Mouse (Mus musculus) cerebellum, postnatal 25 days (tissue): ENCODE measurements at regions not wholly inside any gene's neighbourhood (a gene's known extent, or its start where the extent isn't known, plus 50 kb on each side); places are given as distances from the start of the nearest gene placed in this dataset.

Experiments used
- DNase-seq, 2 experiments: peaks; one replicate each; pipeline ENCODE4 v3.0.0; 2021; ENCODE audit warnings: mixed read lengths in 2 of 2

- DNase-seq, result peak; percentile 47 to 60
Measured at GRCm38 (mm10) chr8:88417307-88418095, 55.5 kb upstream of the Brd7 start.

GRCm38 (mm10) chr8:88423264-88423663 lies 61.3 kb upstream of the Brd7 start:
- no peak for DNase-seq

GRCm38 (mm10) chr8:88428560-88428959 lies 66.6 kb upstream of the Brd7 start:
- DNase-seq, result no peak

GRCm38 (mm10) chr8:88431389-88431788 lies 69.4 kb upstream of the Brd7 start:
- DNase-seq, result no peak

- DNase-seq, result no peak
Measured at GRCm38 (mm10) chr8:88435686-88436085, 73.7 kb upstream of the Brd7 start.

- no peak for DNase-seq
Measured at GRCm38 (mm10) chr8:88440219-88440618, 78.2 kb upstream of the Brd7 start.

GRCm38 (mm10) chr8:88443397-88443796 lies 77.8 kb upstream of the Nkd1 start:
- no peak for DNase-seq

GRCm38 (mm10) chr8:88447406-88447805 lies 73.7 kb upstream of the Nkd1 start:
- DNase-seq, result peak; percentile 12 to 38

GRCm38 (mm10) chr8:88447844-88448535 lies 73.2 kb upstream of the Nkd1 start:
- peak; percentile 11 to 23 for DNase-seq

GRCm38 (mm10) chr8:88449001-88449400 lies 72.2 kb upstream of the Nkd1 start:
- DNase-seq, result peak; percentile 31 to 32

GRCm38 (mm10) chr8:88449534-88449933 lies 71.6 kb upstream of the Nkd1 start:
- DNase-seq, result peak; percentile 13

GRCm38 (mm10) chr8:88450864-88451657 lies 70.1 kb upstream of the Nkd1 start:
- DNase-seq, result no peak

GRCm38 (mm10) chr8:88451658-88452500 lies 69.3 kb upstream of the Nkd1 start:
- DNase-seq, result no peak

- peak; percentile 66 to 72 for DNase-seq
Measured at GRCm38 (mm10) chr8:88452501-88452847, 68.7 kb upstream of the Nkd1 start.

- peak; percentile 81 to 87 for DNase-seq
Measured at GRCm38 (mm10) chr8:88454048-88454696, 67.0 kb upstream of the Nkd1 start.

- DNase-seq, result no peak
Measured at GRCm38 (mm10) chr8:88454906-88455305, 66.2 kb upstream of the Nkd1 start.

- DNase-seq, result peak in 1 of 2 experiments; percentile 13
Measured at GRCm38 (mm10) chr8:88455434-88456020, 65.6 kb upstream of the Nkd1 start.

- DNase-seq, result no peak
Measured at GRCm38 (mm10) chr8:88459197-88459596, 62.0 kb upstream of the Nkd1 start.

GRCm38 (mm10) chr8:88467756-88468155 lies 53.4 kb upstream of the Nkd1 start:
- no peak for DNase-seq

- DNase-seq, result no peak
Measured at GRCm38 (mm10) chr8:88470931-88471455, 50.2 kb upstream of the Nkd1 start.
